Mouse (Mus musculus) T-helper 2 cell (primary cell): ENCODE data around the gene Bhlha9.

Experiments
- in situ Hi-C: fragments of 300-600 bp; cut with MboI, MseI; formaldehyde crosslinking; loops from one replicate; pipeline ENCODE4 v1.15.1; 2025; ENCODE audit warnings: high pct_unique_total_duplicates

Bhlha9 gene

DNA sequence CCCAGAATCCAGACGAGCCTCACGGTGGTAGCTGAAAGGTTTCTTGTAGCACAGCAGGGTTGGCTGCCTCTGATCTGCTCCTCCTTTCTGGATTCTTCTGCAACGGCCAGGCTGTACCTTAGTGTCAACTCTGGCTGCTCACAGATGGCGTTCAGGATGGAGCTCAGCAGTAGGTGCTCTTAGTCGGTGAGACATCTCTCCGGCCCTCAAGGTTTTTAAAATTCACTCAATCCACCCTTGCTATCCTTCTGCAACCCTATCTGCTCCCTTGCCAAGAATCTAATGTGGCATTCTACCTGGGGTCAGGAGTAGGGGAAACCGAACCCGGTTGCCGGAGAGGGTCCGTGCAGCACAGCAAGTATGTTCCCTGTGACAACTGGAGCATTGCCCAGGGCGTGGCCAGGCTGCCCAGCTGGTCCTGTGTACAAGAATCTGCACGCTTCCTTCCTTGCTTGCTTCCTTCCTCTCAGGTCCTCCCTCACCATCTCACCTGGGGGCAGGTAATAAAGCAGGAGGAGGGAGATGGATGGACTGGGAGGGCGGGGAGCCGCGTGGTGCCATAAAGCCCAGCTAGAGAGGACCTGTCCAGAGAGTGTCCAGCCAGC, at the start of gene Bhlha9:
Bhlha9 (plus strand) TSS at position 600 of the 605 bp plus-strand sequence.
- in situ Hi-C loops: no loop called here

DNA sequence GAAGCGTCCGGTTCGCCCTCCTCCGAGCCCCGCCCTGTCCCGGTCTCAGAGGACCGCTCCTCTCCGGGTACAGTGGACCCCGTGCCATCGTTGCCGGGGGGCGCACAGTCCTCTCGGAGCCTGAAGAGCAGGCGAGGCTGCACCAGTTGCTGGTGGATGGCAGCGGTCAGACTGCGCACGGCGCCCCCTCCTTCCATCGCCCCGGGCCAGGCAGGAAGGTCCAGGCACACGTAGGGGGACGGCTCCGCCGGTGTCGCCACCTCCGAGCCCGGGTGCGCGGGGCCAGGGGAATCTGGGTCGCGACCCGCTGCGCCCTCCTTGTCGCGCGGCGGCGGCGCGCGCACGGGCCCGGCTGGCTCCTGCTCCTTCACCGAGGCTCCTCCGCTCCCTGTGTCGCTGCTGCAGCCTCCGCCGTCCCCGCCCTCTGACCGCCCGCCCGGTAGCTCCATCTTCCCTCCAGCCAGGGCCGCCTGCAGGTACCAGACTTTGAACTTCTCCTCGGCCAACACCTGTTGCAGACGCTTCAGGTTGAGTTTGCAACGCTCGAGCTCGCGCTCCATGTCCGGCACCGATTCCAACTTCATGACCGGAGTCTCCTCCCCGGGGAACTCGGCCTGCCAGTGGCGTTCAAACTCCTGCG, 49.6 kb upstream of the Bhlha9 start:
- in situ Hi-C loops: no loop called here

GRCm38 (mm10) chr11:76623206-76623961, 48.9 kb upstream of the Bhlha9 start:
- in situ Hi-C loops: no loop called here

DNA sequence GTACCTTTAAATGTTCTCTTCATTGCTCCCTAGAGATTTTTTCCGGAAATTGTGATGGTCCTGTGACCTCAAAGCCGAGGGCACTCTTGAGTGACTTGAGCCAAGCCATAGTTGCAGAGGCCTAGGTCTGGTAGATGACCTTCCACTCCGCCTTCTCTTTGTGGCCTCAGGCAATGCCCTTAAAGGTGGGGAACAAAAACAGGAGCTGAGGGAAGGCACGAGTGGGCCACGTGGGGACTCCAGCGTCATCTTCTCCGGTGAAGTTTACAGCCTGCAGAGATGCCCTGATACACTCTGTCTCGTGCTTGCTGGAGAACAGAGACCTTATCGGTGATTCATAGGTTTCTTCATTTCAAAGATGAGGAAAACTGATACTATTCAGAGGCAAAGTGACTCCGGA, 48.2 kb upstream of the Bhlha9 start:
- in situ Hi-C loops: no loop called here

GRCm38 (mm10) chr11:76624881-76625280, 47.4 kb upstream of the Bhlha9 start:
- in situ Hi-C loops: no loop called here

GRCm38 (mm10) chr11:76628613-76629012, 43.7 kb upstream of the Bhlha9 start:
- in situ Hi-C loops: no loop called here

GRCm38 (mm10) chr11:76630023-76630422, 42.2 kb upstream of the Bhlha9 start:
- in situ Hi-C loops: no loop called here

DNA sequence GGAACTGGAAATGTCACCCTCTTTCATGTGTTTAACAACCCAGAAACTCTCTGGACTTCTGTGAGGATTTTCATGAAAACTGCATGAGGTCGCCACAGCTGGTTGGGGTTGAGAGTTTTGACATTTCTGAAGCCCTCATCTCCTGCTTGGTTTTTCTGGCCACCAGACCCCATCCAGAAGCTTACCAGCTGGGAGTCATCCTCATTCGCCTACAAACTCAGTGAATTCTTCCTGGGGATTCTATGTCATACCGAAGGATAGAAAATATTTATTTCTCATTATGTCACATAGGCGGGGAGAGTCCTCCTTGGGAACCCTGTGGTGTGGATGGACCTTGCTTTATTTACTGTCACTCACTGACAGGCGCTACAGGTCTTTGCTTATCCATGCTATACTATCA, 41.8 kb upstream of the Bhlha9 start:
- in situ Hi-C loops: no loop called here

- in situ Hi-C loops: no loop called here
Measured at GRCm38 (mm10) chr11:76639269-76639985, 32.8 kb upstream of the Bhlha9 start.

- in situ Hi-C loops: no loop called here
Measured at GRCm38 (mm10) chr11:76640231-76640630, 32.0 kb upstream of the Bhlha9 start.

DNA sequence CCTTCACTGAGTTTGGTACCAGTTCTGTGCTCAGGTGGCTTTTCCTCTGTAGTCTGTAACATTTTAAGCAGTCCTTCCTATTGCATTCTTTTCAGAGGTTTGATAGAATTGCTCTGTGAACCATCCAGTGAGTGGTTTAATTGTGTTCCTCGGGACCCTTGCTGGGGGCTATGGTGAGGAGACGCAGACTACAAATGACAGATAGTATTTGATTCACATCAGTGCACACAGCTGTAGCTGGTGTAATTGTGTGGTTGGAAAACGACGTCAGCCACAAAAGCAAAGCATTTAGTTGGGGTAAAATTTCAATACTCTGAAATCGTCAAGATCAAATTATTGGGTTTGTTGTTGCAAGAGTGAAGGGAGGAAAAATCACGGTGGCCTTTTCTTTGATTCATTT, 28.0 kb upstream of the Bhlha9 start:
- in situ Hi-C loops: no loop called here

DNA sequence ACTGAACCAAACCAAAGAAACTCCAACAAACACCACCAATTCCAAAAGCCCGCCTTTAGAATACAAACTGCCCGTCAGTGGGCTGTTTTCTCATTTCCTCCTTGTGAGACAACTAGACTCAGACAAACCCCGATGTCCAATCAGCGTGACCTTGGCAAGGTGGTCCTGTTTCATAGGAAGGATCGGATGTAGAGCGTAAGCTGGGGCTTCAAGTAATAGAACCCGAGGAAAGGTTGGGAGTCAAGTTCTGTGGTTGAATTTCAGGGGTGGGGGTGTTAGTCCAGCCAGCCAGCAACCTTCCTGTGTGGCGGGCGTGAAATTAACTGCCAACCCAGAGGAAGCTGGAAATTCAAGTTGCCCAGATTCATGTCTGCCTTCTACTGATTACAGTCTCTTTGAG, 27.2 kb upstream of the Bhlha9 start:
- in situ Hi-C loops: loop anchor here (5.0 kb wide), 1 partner anchor 103 kb away; no protein-coding TSS in a partner anchor

DNA sequence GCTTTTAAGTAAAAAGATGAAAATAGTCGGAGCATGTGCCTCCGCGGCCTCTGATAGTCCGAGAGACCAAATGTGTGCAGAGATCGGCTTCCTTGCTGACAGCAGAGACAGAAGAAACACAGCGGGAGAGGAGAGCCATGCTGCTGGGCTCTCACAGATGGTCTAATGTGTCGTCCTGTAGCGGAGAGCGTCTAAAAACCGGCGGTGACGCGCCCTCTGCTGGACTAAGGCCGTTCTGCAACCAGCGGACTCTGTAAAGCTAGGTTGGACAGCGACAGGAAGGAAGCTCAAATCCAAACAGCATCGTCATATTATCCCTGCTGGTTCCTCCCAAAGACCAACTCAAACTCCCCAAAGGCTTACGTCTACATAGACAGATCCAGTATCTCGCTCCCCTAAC, 26.3 kb upstream of the Bhlha9 start:
- in situ Hi-C loops: loop anchor here (5.0 kb wide), 1 partner anchor 104 kb away; no protein-coding TSS in a partner anchor

GRCm38 (mm10) chr11:76647062-76647461, 25.2 kb upstream of the Bhlha9 start:
- in situ Hi-C loops: loop anchor here (5.0 kb wide), 1 partner anchor 105 kb away; no protein-coding TSS in a partner anchor

- in situ Hi-C loops: loop anchor here (5.0 kb wide), 1 partner anchor 105 kb away; no protein-coding TSS in a partner anchor
Measured at GRCm38 (mm10) chr11:76647500-76647899, 24.8 kb upstream of the Bhlha9 start.

GRCm38 (mm10) chr11:76650862-76651560, 21.3 kb upstream of the Bhlha9 start:
- in situ Hi-C loops: no loop called here

- in situ Hi-C loops: no loop called here
Measured at GRCm38 (mm10) chr11:76652838-76653334, 19.4 kb upstream of the Bhlha9 start.

GRCm38 (mm10) chr11:76655106-76655505, 17.2 kb upstream of the Bhlha9 start:
- in situ Hi-C loops: no loop called here

GRCm38 (mm10) chr11:76657450-76657970, 14.8 kb upstream of the Bhlha9 start:
- in situ Hi-C loops: no loop called here

GRCm38 (mm10) chr11:76659138-76659930, 12.9 kb upstream of the Bhlha9 start:
- in situ Hi-C loops: no loop called here
